Mouse (Mus musculus): ENCODE data around the gene Galnt12. TPM values are rescaled to one million over a fixed set of nuclear protein-coding genes. Genes with fewer than 3 reads are reported as not detected.

Gene Galnt12
- polyA plus RNA-seq, 1 experiment from 2014 or later: 3.4 TPM

GRCm38 (mm10) chr4:47172314-47172713 lies 80.6 kb downstream of the Galnt12 start:
- Histone ChIP-seq H3K36me3 (no peaks in the 10 kb centered on the region), H3K9me3 (replicated peaks) (no peaks in the 10 kb centered on the region), H3K4me3 (no peak overlapping the region), H3K4me1 (no peaks in the 10 kb centered on the region), H3K27me3 (no peaks in the 10 kb centered on the region), H3K27ac (no peak overlapping the region), H3K4me2 (replicated peaks) (no peak overlapping the region), H3K9ac (no peak overlapping the region)
- WGBS: 69% methylated on average over 1 of the region's 1 CpGs
- no peak for ATAC-seq (ENCODE audit: low FRiP score)

Other genes with a start within 250 kb of the Galnt12 start
- 1.3 and 1.4 TPM in 2 replicates for gene Gabbr2, start 100.0 kb upstream of the Galnt12 start, polyA plus RNA-seq (2016; fragmentation: Nextera tagmentation; extraction: Ambion mirVana)
- gene Anks6, start 34.5 kb upstream of the Galnt12 start, polyA plus RNA-seq (2016; fragmentation: Nextera tagmentation; extraction: Ambion mirVana): 6.6 and 7.5 TPM in 2 replicates
- 7.3 and 9.2 TPM in 2 replicates for gene Col15a1, start 116.3 kb downstream of the Galnt12 start, polyA plus RNA-seq (2016; fragmentation: Nextera tagmentation; extraction: Ambion mirVana)